Mouse (Mus musculus) ES-Bruce4 (cell line): ENCODE results near the gene Ccdc73.

Source experiments
- CTCF ChIP-seq: IDR thresholded peaks from one replicate; pipeline ENCODE4 v1.8.1; 2011; ENCODE audit warnings: low read depth, low read length
- EP300 ChIP-seq: IDR thresholded peaks from 2 replicates; pipeline ENCODE4 v1.6.1; 2011; ENCODE audit warnings: low read depth, low read length; ENCODE audit not compliant: insufficient read depth
- POLR2A ChIP-seq: IDR thresholded peaks from one replicate; pipeline ENCODE4 v1.8.1; 2011; ENCODE audit warnings: low read length; ENCODE audit not compliant: insufficient read depth

DNA sequence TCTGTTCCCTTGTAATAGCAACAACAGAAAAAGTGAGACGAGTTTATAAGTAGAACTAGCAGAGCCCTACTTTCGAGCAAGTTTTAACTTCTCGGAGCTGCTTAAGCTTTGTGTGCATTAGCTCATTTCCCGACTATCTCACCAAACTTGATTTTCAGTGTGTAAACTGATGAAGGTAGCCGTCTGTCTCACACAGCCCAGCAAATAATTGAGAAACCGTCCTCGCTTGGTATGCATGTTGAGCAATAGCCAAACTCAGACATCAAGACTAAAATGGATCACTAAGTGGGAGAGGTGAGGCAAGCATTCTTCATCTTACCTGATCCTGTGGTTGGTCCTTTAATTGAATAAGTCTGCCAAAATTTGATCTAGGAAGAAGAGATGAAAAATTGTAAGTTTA is 25.9 kb upstream of the Ccdc73 start:
- TF ChIP-seq POLR2A (no peak), CTCF (no peak), EP300 (no peak)
